Mouse (Mus musculus): ENCODE measurements around the gene Krtap27-1.

Gene Krtap27-1

DNA sequence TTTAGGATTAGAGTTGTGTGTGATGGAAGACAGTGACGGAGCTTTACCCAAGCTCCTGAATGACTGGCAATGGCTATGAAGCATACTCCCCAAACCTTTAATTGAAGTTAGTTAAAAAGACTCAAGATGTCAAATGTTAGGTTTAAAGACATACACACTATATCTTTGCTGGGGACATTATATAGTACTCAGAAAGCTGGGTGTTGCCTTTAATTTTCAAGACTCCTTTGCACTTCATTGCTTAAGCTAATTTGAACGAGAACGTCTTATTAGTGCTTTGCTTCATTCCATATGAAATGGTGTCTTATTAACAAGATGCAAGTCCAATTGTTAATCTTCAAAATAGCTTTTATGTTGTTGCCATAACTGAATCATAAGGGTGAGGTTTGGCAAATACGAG, at the start of gene Krtap27-1:
Krtap27-1 (minus strand) TSS at position 101 of the 400 bp plus-strand sequence.
- DNase-seq (ENCODE audit: extremely low read depth, insufficient read length, low spot score): no peak

GRCm38 (mm10) chr16:88720031-88720430, 48.6 kb upstream of the Krtap27-1 start:
- no peak for DNase-seq (ENCODE audit: extremely low read depth, insufficient read length, low spot score)

DNA sequence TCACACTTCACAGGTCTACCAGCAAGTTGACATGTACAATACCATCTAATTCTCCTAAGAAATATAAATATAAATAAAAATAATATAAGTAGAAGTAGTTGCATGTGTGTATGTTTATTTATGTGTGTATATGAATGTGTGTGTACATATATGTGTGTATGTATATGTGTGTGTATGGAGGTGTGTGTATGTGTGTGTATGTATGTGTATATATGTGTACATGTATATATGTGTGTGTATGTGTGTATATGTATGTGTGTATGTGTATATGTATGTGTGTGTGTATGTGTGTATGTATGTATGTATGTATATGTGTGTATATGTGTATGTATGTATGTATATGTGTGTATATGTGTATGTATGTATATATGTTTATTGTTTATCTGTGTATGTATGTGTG, 45.1 kb upstream of the Krtap27-1 start:
- DNase-seq (ENCODE audit: extremely low read depth, insufficient read length, low spot score): no peak

- no peak for DNase-seq (ENCODE audit: extremely low read depth, insufficient read length, low spot score)
Measured at GRCm38 (mm10) chr16:88711245-88711644, 39.8 kb upstream of the Krtap27-1 start.

- peak; percentile 49 for DNase-seq (ENCODE audit: extremely low read depth, insufficient read length, low spot score)
Measured at GRCm38 (mm10) chr16:88710757-88711156, 39.3 kb upstream of the Krtap27-1 start.

- DNase-seq (ENCODE audit: extremely low read depth, insufficient read length, low spot score): no peak
Measured at GRCm38 (mm10) chr16:88707496-88708012, 36.1 kb upstream of the Krtap27-1 start, which contains the start of gene 2310061N02Rik. Gene 2310061N02Rik, minus strand, starts transcription at chr16:88707962.

DNA sequence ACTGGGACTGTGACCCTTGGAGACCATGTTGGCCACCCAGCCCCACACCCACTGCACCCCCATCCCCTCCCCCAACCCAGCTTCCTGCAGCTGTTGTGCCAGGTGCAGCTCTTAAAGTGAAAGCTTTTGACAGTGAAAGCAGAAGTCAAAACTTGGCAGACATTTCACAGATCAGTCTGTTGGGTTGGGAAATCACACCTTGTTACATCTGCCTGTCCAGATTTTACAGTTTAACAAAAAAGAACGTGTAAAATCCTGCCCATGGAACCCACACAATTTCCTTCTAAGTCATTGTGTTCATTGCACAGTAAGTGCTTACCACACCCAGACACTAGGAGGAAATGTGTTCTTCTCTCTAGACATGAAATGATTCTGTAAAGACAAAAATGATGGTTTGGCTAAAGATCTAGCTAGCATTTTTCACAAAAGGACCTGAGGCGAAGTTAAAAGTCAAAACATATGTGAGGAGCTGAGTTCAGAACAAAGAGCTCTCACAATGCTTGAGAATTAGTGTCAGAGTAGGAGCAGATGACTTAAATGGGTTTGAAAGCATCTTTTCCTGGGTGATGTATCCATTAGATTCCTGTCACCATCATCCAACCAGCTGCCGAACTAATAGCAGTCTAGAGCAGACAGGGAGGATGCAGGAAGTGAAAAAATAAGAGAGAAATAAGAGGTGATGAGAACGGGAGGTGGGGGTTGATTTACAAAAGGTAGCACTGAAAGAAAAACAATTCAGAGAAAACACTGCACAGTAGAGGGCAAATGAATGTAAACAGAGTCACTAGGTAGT, 29.8 kb upstream of the Krtap27-1 start:
- DNase-seq (ENCODE audit: extremely low read depth, insufficient read length, low spot score): no peak

GRCm38 (mm10) chr16:88696256-88696655, 24.8 kb upstream of the Krtap27-1 start:
- DNase-seq (ENCODE audit: extremely low read depth, insufficient read length, low spot score): no peak

- no peak for DNase-seq (ENCODE audit: extremely low read depth, insufficient read length, low spot score)
Measured at GRCm38 (mm10) chr16:88681282-88681681, 9.8 kb upstream of the Krtap27-1 start.

- DNase-seq (ENCODE audit: extremely low read depth, insufficient read length, low spot score): no peak
Measured at GRCm38 (mm10) chr16:88679099-88679498, 7.6 kb upstream of the Krtap27-1 start.

DNA sequence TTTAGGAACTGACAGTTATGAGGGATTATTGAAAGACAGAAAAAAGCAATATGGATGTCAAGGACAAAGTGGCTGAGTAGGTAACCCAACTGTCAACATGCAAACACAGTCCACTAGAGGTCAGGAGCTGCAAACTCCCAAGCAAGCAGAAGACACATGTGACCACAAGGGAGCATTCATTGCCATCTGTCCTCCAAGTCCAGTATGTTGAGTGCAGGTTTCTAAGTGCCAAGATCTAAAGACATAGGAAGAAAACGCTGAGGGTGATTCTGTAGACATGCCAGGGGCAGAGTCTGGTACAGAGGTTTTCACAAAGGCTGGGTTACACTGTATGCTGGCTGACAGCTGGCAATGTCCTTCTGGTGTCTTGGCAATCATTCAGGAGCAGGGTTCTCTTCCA, 14.0 kb downstream of the Krtap27-1 start:
- no peak for DNase-seq (ENCODE audit: extremely low read depth, insufficient read length, low spot score)

GRCm38 (mm10) chr16:88651952-88652351, 19.5 kb downstream of the Krtap27-1 start:
- DNase-seq (ENCODE audit: extremely low read depth, insufficient read length, low spot score): no peak

- DNase-seq (ENCODE audit: extremely low read depth, insufficient read length, low spot score): no peak
Measured at GRCm38 (mm10) chr16:88651082-88651481, 20.4 kb downstream of the Krtap27-1 start.

DNA sequence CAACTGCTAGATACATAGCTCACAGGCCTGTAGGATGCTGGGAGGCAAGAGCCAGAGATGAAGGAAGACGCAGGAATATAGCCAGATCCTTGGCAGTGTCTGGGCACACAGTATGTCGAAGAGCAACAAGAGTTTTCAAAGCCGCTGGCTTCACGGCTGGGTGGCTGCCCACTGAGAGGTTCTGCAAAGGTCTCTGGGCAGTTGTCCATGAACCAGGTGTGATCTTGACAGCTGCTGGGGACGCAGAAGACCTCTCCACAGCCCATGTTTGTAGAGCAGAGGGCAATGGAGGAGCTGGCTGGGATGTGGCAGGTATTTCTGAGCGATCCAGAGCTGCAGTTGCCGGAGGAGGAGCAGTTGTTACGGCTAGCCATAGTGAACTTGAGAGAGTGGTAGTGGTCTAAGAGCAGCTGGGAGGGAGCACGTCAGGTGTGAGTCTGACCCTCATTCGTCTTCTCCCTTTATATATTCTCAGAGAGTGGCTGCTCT, 24.1 kb downstream of the Krtap27-1 start, which contains the start of gene Krtap26-1:
Krtap26-1 (minus strand) TSS at position 439 of the 489 bp plus-strand sequence.
- DNase-seq (ENCODE audit: extremely low read depth, insufficient read length, low spot score): no peak

DNA sequence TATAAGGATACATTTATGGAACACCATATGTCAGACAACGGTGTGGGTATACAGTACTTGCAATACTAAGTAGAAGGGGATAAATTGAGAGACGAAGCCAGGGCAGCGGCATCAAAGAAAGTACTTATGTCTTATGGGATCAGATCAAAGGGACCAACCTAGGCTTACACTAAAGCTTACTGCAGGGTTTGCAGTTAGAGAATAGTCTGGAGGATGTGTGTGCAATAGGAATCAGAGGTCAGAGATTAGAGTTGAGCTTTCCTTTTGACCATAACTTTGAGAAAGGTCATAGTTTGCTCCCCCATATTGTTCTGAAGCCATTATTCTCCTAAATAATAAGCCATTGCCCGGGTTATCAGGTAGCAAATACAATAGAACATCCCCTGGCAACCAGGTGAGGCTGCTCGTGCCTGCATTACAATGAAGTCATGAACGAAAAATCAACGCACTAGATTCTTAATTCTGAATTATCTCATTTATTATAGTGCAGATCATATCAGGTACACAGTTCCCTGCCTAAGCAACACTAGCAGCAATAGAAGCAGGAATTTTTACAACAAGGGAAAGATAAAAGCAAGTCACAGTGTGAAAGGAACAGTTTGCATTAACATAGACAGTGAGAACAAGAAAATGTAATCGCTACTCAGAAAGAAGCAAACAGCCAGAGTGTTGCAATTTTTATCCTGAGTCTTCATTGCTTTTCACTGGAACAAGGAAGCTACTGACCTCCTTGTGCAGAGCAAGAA, 24.9 kb downstream of the Krtap27-1 start:
- no peak for DNase-seq (ENCODE audit: extremely low read depth, insufficient read length, low spot score)

DNA sequence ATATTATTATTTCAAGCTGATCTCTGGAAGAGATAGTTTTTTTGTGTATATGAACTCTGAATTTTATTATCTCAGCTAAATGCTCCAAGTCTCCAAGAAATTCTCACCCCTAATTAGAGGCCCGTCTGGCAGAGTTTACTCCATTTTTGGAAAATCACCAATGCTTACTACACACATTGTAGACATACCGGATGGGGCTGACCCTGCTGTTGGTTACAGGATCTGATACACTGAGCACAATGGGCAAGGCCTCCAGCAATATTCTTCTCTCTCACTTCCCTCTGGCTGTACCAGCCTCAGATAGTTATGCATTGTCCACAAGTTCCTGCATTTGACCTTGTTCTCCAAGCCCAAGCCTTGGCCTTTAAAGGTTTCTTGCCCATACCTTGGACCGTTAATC, 31.4 kb downstream of the Krtap27-1 start:
- no peak for DNase-seq (ENCODE audit: extremely low read depth, insufficient read length, low spot score)

GRCm38 (mm10) chr16:88635142-88635541, 36.3 kb downstream of the Krtap27-1 start:
- DNase-seq (ENCODE audit: extremely low read depth, insufficient read length, low spot score): no peak

DNA sequence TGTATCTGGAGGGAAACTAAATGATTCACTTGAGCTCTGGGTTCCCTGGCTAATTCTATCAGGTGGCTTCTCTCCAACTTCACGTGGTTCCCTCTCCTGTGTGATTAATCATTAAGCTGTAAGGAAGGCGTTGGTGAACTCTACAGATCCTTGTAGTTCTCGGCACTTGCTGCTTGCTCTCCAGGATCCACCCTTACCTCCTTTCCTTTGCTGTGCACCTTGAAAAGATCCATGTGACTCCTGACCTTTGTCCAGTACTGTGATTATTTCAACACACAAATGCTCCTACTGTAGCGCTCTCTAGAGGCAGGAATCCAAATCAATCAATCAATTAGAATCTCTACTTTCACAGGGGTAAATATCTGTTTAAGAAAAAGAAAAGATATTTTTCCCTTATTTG, 40.0 kb downstream of the Krtap27-1 start:
- no peak for DNase-seq (ENCODE audit: extremely low read depth, insufficient read length, low spot score)

DNA sequence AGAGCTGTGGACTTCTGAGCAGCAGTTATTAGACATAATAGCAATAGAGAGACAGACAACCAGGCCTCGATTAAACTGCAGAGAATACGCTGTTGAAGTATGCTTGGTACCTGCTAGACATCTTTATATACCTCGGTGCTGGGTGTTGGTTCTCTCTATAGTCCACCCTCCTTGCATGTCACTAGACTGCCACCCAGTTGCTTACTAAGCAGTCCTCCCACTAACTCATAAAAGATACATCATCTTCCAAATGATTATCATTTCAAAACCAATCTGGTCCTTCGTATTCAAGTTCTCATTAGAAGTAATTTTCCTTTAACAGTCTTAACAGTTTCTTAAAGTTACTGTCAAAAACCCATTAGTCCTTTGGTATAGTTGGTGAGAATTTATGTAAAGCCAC, 43.9 kb downstream of the Krtap27-1 start, which contains the start of gene 2310079G19Rik:
2310079G19Rik (minus strand) TSS at position 101 of the 400 bp plus-strand sequence.
- DNase-seq (ENCODE audit: extremely low read depth, insufficient read length, low spot score): no peak

Measured in 3134 (cell line).